Mouse (Mus musculus) lung, postnatal 36 days (tissue): ENCODE data around the gene Olfr1112.
"Not testable (repeated sequence)": the region's sequence is repeated elsewhere in the genome, so short reads cannot be mapped to it uniquely, and the experiment has no call there.

Experiments used
- DNase-seq: peaks from one replicate; pipeline ENCODE4 v3.0.0; 2022; ENCODE audit warnings: mixed read lengths

Gene Olfr1112

GRCm38 (mm10) chr2:87187498-87187897, at the start of gene Olfr1112:
Olfr1112 (plus strand) TSS chr2:87187798.
- DNase-seq, result no peak

- DNase-seq, result no peak
Measured at GRCm38 (mm10) chr2:87140200-87140599, 47.4 kb upstream of the Olfr1112 start, which contains the start of gene Olfr1110. Olfr1110 (minus strand) TSS chr2:87140300.

- DNase-seq, result no peak
Measured at GRCm38 (mm10) chr2:87152524-87152923, 35.1 kb upstream of the Olfr1112 start, which contains the start of gene Olfr1111. Olfr1111 (minus strand) TSS chr2:87152624.

- not testable (repeated sequence) for DNase-seq
Measured at GRCm38 (mm10) chr2:87167731-87168130, 19.9 kb upstream of the Olfr1112 start.

GRCm38 (mm10) chr2:87208670-87209069, 21.1 kb downstream of the Olfr1112 start, which contains the start of gene Olfr1113:
Olfr1113 (plus strand) TSS chr2:87208970.
- DNase-seq, result no peak
